Mouse (Mus musculus): ENCODE measurements around the gene Rpap3. TPM values are rescaled to one million over a fixed set of nuclear protein-coding genes. Genes with fewer than 3 reads are reported as not detected.

Gene Rpap3
- polyA plus RNA-seq, 1 experiment: 19.6 TPM

- TF ChIP-seq POLR2A (IDR thresholded peaks at IDR 0.05; ENCODE audit: extremely low read depth, insufficient read depth, low read length) (no peak), CTCF (IDR thresholded peaks at IDR 0.05; ENCODE audit: extremely low read depth, insufficient read depth, low read length) (no peak)
- H3K27ac ChIP-seq (ENCODE audit: insufficient read depth, low read length): no peak overlapping the region
- H3K4me1 ChIP-seq (ENCODE audit: control insufficient read depth, insufficient read depth, low read length): no peaks in the 10 kb centered on the region
- no peak overlapping the region for H3K4me3 ChIP-seq (ENCODE audit: insufficient read depth, low read length)
Measured at GRCm38 (mm10) chr15:97740283-97740732, 34.7 kb upstream of the Rpap3 start.

GRCm38 (mm10) chr15:97738923-97739322 lies 33.3 kb upstream of the Rpap3 start:
- Histone ChIP-seq H3K4me1 (ENCODE audit: control insufficient read depth, insufficient read depth, low read length) (no peaks in the 10 kb centered on the region), H3K27ac (ENCODE audit: insufficient read depth, low read length) (no peak overlapping the region), H3K4me3 (ENCODE audit: insufficient read depth, low read length) (no peak overlapping the region)
- TF ChIP-seq POLR2A (IDR thresholded peaks at IDR 0.05; ENCODE audit: extremely low read depth, insufficient read depth, low read length) (no peak), CTCF (IDR thresholded peaks at IDR 0.05; ENCODE audit: extremely low read depth, insufficient read depth, low read length) (no peak)

GRCm38 (mm10) chr15:97731988-97732387 lies 26.4 kb upstream of the Rpap3 start:
- no peak overlapping the region for H3K27ac ChIP-seq (ENCODE audit: insufficient read depth, low read length)
- no peak overlapping the region for H3K4me3 ChIP-seq (ENCODE audit: insufficient read depth, low read length)
- TF ChIP-seq POLR2A (IDR thresholded peaks at IDR 0.05; ENCODE audit: extremely low read depth, insufficient read depth, low read length) (no peak), CTCF (IDR thresholded peaks at IDR 0.05; ENCODE audit: extremely low read depth, insufficient read depth, low read length) (no peak)
- no peaks in the 10 kb centered on the region for H3K4me1 ChIP-seq (ENCODE audit: control insufficient read depth, insufficient read depth, low read length)

- Histone ChIP-seq H3K27ac (ENCODE audit: insufficient read depth, low read length) (no peak within 1 kb of the TSS), H3K4me3 (ENCODE audit: insufficient read depth, low read length) (no peak within 1 kb of the TSS), H3K4me1 (ENCODE audit: control insufficient read depth, insufficient read depth, low read length) (no peaks in the 10 kb centered on the region)
- TF ChIP-seq CTCF (IDR thresholded peaks at IDR 0.05; ENCODE audit: extremely low read depth, insufficient read depth, low read length) (no peak), POLR2A (IDR thresholded peaks at IDR 0.05; ENCODE audit: extremely low read depth, insufficient read depth, low read length) (no peak)
Measured at GRCm38 (mm10) chr15:97731111-97731510, 25.5 kb upstream of the Rpap3 start, which contains the start of gene Endou. Endou (minus strand) TSS chr15:97731339.

- TF ChIP-seq POLR2A (IDR thresholded peaks at IDR 0.05; ENCODE audit: extremely low read depth, insufficient read depth, low read length): no peak
- no peak overlapping the region for H3K4me3 ChIP-seq (ENCODE audit: insufficient read depth, low read length)
- no peak overlapping the region for H3K27ac ChIP-seq (ENCODE audit: insufficient read depth, low read length)
- no peaks in the 10 kb centered on the region for H3K4me1 ChIP-seq (ENCODE audit: control insufficient read depth, insufficient read depth, low read length)
Measured at GRCm38 (mm10) chr15:97730365-97730764, 24.7 kb upstream of the Rpap3 start.

GRCm38 (mm10) chr15:97728804-97729203 lies 23.2 kb upstream of the Rpap3 start:
- Histone ChIP-seq H3K27ac (ENCODE audit: insufficient read depth, low read length) (no peak overlapping the region), H3K4me1 (ENCODE audit: control insufficient read depth, insufficient read depth, low read length) (no peaks in the 10 kb centered on the region), H3K4me3 (ENCODE audit: insufficient read depth, low read length) (no peak overlapping the region)
- no peak for TF ChIP-seq CTCF (IDR thresholded peaks at IDR 0.05; ENCODE audit: extremely low read depth, insufficient read depth, low read length)
- no peak for TF ChIP-seq POLR2A (IDR thresholded peaks at IDR 0.05; ENCODE audit: extremely low read depth, insufficient read depth, low read length)

- Histone ChIP-seq H3K4me3 (ENCODE audit: insufficient read depth, low read length) (no peak overlapping the region), H3K27ac (ENCODE audit: insufficient read depth, low read length) (no peak overlapping the region), H3K4me1 (ENCODE audit: control insufficient read depth, insufficient read depth, low read length) (no peaks in the 10 kb centered on the region)
- TF ChIP-seq POLR2A (IDR thresholded peaks at IDR 0.05; ENCODE audit: extremely low read depth, insufficient read depth, low read length) (no peak), CTCF (IDR thresholded peaks at IDR 0.05; ENCODE audit: extremely low read depth, insufficient read depth, low read length) (no peak)
Measured at GRCm38 (mm10) chr15:97728394-97728793, 22.8 kb upstream of the Rpap3 start.

- Histone ChIP-seq H3K4me1 (ENCODE audit: control insufficient read depth, insufficient read depth, low read length) (no peaks in the 10 kb centered on the region), H3K27ac (ENCODE audit: insufficient read depth, low read length) (no peak overlapping the region), H3K4me3 (ENCODE audit: insufficient read depth, low read length) (no peak overlapping the region)
- TF ChIP-seq CTCF (IDR thresholded peaks at IDR 0.05; ENCODE audit: extremely low read depth, insufficient read depth, low read length) (no peak), POLR2A (IDR thresholded peaks at IDR 0.05; ENCODE audit: extremely low read depth, insufficient read depth, low read length) (no peak)
Measured at GRCm38 (mm10) chr15:97727520-97727919, 21.9 kb upstream of the Rpap3 start.

- no peaks in the 10 kb centered on the region for H3K4me1 ChIP-seq (ENCODE audit: control insufficient read depth, insufficient read depth, low read length)
- H3K27ac ChIP-seq (ENCODE audit: insufficient read depth, low read length): peak overlapping the region; percentile 17; the same call in 1 of the 2 replicates
- no peak overlapping the region for H3K4me3 ChIP-seq (ENCODE audit: insufficient read depth, low read length)
- no peak for TF ChIP-seq POLR2A (IDR thresholded peaks at IDR 0.05; ENCODE audit: extremely low read depth, insufficient read depth, low read length)
- TF ChIP-seq CTCF (IDR thresholded peaks at IDR 0.05; ENCODE audit: extremely low read depth, insufficient read depth, low read length): no peak
Measured at GRCm38 (mm10) chr15:97727048-97727447, 21.4 kb upstream of the Rpap3 start.

- H3K4me3 ChIP-seq (ENCODE audit: insufficient read depth, low read length): no peak overlapping the region
- H3K27ac ChIP-seq (ENCODE audit: insufficient read depth, low read length): no peak overlapping the region
Measured at GRCm38 (mm10) chr15:97726310-97726709, 20.7 kb upstream of the Rpap3 start.

More at GRCm38 (mm10) chr15:97726310-97726709, 20.7 kb upstream of the Rpap3 start:
- TF ChIP-seq POLR2A (IDR thresholded peaks at IDR 0.05; ENCODE audit: extremely low read depth, insufficient read depth, low read length) (no peak), CTCF (IDR thresholded peaks at IDR 0.05; ENCODE audit: extremely low read depth, insufficient read depth, low read length) (no peak)
- no peaks in the 10 kb centered on the region for H3K4me1 ChIP-seq (ENCODE audit: control insufficient read depth, insufficient read depth, low read length)

Data from cortical plate, adult 2 months (tissue).